Mouse (Mus musculus) liver, embryonic 15.5 days (tissue): ENCODE measurements around the gene Gm10697. TPM values are rescaled to one million over a fixed set of nuclear protein-coding genes. Genes with fewer than 3 reads are reported as not detected.
"Not testable (repeated sequence)": the region's sequence is repeated elsewhere in the genome, so short reads cannot be mapped to it uniquely, and the experiment has no call there.

Source experiments
- ATAC-seq: fragments of 200-750 bp; cut with Nextera tagmentation; 2 replicates; pipeline ENCODE4 v1.8.0; 2017; ENCODE audit warnings: moderate number of reproducible peaks, mild to moderate bottlenecking, moderate library complexity; ENCODE audit not compliant: insufficient read depth
- H3K27ac ChIP-seq: fragments of 300-500 bp; sonication (generic); replicated peaks from 2 replicates; pipeline ENCODE4 v1.5.1; 2015; ENCODE audit warnings: mild to moderate bottlenecking, inconsistent platforms
- H3K27me3 ChIP-seq: fragments of 300-500 bp; sonication (generic); 2 replicates; pipeline ENCODE4 v1.6.1; 2015; ENCODE audit warnings: mild to moderate bottlenecking, inconsistent platforms
- H3K36me3 ChIP-seq: fragments of 300-500 bp; sonication (generic); replicated peaks from 2 replicates; pipeline ENCODE4 v1.6.1; 2015; ENCODE audit warnings: moderate library complexity, mild to moderate bottlenecking, inconsistent platforms
- H3K4me1 ChIP-seq: fragments of 300-500 bp; sonication (generic); replicated peaks from 2 replicates; pipeline ENCODE4 v1.6.1; 2015; ENCODE audit warnings: inconsistent platforms
- H3K4me2 ChIP-seq: fragments of 300-500 bp; sonication (generic); 2 replicates; pipeline ENCODE4 v1.6.1; 2015; ENCODE audit warnings: moderate library complexity, mild to moderate bottlenecking, inconsistent platforms
- H3K4me3 ChIP-seq: fragments of 300-500 bp; sonication (generic); replicated peaks from 2 replicates; pipeline ENCODE4 v1.5.1; 2015; ENCODE audit warnings: mild to moderate bottlenecking, inconsistent platforms
- H3K9ac ChIP-seq: fragments of 300-500 bp; sonication (generic); 2 replicates; pipeline ENCODE4 v1.6.1; 2015; ENCODE audit warnings: moderate library complexity, mild to moderate bottlenecking, inconsistent platforms
- H3K9me3 ChIP-seq: fragments of 300-500 bp; sonication (generic); replicated peaks from 2 replicates; pipeline ENCODE4 v1.6.1; 2016; ENCODE audit warnings: inconsistent platforms
- WGBS: fragments of 180-500 bp; shearing (Covaris S2); methylation state at CpG from one replicate; pipeline ENCODE4 v1.1.7; 2015; ENCODE audit warnings: mixed read lengths; ENCODE audit not compliant: insufficient replicate concordance; 5-methylcytosine and 5-hydroxymethylcytosine counted together
- polyA plus RNA-seq: library from polyadenylated mRNA; unstranded; fragments of >200 nt; fragmentation: Nextera tagmentation; extraction: Ambion mirVana; gene quantifications from 2 replicates; pipeline ENCODE4 v1.2.1, GENCODE M21; 2015

Gene Gm10697
- not detected in 2 replicates for polyA plus RNA-seq

DNA sequence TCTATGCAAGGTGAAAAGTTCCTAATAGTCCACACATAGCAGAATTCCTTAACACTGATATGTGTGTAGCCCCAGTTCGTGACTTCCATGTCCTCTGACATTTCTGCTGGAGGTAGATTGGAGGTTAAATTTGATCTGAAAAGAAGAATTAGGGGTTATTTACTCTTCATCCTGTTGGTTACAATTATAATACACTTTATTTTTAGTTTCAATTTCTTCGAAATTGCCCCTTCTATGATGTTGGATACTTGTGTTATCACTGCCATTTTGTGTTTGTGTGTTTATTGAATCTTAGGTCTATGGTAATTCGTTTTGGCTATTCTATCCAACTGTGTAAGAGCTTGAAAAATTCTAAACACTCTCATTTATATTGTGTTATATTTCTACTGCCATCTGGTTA, at the start of gene Gm10697:
Gene Gm10697, minus strand, starts transcription at position 101 of the 400 bp plus-strand sequence.
- not testable (repeated sequence) for H3K4me1 ChIP-seq, ATAC-seq, H3K36me3 ChIP-seq, H3K4me3 ChIP-seq, H3K9me3 ChIP-seq, H3K4me2 ChIP-seq, H3K27me3 ChIP-seq, H3K9ac ChIP-seq, H3K27ac ChIP-seq
- WGBS: 54% methylated on average over 2 of the region's 3 CpGs

DNA sequence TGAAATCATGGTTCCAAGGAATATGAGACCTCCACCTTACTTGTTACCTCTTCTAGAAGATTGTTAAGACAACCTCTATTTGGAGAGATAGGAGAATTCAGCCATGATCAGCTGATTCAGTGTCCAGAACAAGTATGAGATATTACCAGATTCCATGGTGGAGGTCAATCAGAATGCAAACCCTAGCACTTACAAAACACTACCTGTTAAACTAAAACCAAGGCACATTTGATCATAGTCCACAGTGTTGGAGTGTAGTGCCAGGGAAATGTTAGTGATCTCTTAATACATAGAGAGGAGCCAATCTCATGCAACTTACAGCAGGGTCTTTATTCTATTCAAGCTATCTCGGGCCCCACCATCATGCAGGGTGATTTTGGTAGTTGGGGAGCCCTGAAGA, 42.6 kb upstream of the Gm10697 start:
- not testable (repeated sequence) for H3K36me3 ChIP-seq, H3K27me3 ChIP-seq, H3K4me3 ChIP-seq, ATAC-seq, H3K4me1 ChIP-seq, H3K9me3 ChIP-seq, H3K27ac ChIP-seq, H3K9ac ChIP-seq, H3K4me2 ChIP-seq
- 19% methylated on average over 1 of the region's 1 CpGs for WGBS

DNA sequence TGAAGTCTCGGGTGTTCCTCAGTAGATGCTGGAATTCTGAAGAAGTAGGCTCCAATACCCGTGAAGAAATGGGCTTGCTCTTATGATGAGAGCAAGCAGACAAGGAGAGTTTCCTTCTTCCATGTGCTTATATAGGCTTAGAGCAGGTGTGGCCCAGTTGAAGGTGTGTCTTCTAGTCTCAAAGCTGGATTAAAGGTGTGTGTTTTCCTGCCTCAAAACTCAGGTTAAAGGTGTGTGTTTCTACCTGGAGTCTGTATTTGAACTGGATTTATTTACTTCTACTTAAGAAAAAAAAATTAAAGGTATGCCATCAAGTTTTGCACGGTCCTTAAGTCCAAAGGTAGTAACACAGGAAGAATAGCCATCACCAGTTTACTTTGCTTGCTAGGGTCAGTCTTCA, 17.7 kb downstream of the Gm10697 start, which contains the start of gene Gm9125:
Gene Gm9125, minus strand, starts transcription at position 101 of the 400 bp plus-strand sequence.
- H3K4me2 ChIP-seq, H3K9me3 ChIP-seq, H3K4me3 ChIP-seq, ATAC-seq, H3K4me1 ChIP-seq, H3K9ac ChIP-seq, H3K36me3 ChIP-seq, H3K27ac ChIP-seq, H3K27me3 ChIP-seq: not testable (repeated sequence)
- 45% methylated on average over 2 of the region's 3 CpGs for WGBS

DNA sequence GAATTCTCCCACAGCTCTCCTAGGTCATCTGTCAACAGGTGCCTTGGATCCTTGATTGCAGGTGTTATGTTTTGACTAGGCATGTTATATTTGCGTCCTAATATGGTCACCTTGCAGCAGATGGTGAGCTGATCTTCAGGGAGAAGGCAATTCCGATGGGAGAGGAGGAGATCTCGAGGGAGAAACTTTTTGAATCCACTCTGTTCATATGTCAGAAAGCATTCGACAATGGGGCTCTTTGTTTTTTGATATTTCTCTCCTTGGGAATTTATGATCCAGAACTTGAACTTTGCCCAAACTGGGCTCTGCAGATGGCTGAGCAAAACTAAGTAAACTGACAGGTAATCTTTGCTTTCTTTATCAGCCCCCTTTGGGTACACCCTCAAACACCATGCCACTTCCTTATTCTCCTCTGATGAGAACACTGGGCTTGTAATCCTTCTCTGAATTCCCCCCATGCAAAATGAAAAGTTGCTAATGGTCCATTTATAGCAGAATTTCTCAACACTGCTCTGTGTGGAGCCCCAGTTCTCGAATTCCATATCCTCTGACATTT, 22.8 kb downstream of the Gm10697 start:
- H3K9ac ChIP-seq, H3K4me1 ChIP-seq, H3K27me3 ChIP-seq, H3K27ac ChIP-seq, ATAC-seq, H3K9me3 ChIP-seq, H3K36me3 ChIP-seq, H3K4me3 ChIP-seq, H3K4me2 ChIP-seq: not testable (repeated sequence)
- WGBS: no CpG with 5 or more reads among the region's 5 CpGs

DNA sequence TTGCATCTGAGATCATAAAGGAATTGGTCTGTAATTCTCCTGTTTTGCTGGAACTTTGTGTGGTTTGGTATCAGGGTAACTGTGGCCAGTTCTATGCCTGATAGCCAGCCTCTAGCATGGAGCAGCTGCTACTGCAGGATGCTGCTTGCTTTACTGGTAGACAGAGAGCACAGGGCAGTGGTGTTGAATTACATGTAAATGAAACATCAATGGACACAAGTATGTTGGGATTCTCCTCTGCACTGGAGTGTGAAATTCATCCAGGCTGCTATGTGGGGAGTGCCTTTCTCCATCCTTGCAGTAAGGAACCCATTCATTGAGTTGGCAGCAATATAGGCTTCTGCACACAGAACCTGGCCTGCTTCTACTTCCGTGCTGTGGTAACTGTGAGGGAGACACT, 34.2 kb downstream of the Gm10697 start:
- not testable (repeated sequence) for ATAC-seq, H3K4me3 ChIP-seq, H3K36me3 ChIP-seq, H3K4me1 ChIP-seq, H3K9ac ChIP-seq, H3K4me2 ChIP-seq, H3K27me3 ChIP-seq, H3K9me3 ChIP-seq, H3K27ac ChIP-seq
- 64% methylated on average over 1 of the region's 1 CpGs for WGBS

DNA sequence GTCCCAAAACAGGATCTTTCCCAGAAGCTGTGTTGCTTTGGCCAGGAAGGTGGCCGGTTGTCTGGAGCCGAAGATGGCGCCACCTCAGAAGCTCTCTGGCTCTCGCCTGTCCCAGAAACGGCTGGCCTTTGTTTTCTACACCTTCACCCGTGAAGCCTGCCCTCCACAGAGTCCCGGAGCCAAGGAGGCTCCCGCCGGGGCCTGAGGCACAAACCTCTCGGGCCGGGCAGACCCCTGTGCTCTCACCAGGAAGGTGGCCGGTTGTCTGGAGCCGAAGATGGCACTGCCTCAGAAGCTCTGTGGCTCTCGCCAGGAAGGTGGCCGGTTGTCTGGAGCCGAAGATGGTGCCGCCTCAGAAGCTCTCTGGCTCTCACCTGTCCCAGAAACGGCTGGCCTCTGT, 38.0 kb downstream of the Gm10697 start:
- ATAC-seq, H3K27me3 ChIP-seq, H3K9me3 ChIP-seq, H3K4me3 ChIP-seq, H3K4me2 ChIP-seq, H3K4me1 ChIP-seq, H3K27ac ChIP-seq, H3K9ac ChIP-seq, H3K36me3 ChIP-seq: not testable (repeated sequence)
- WGBS: 80% methylated on average over 18 of the region's 18 CpGs

Other genes starting within 250 kb of the Gm10697 start
- gene Tdpoz3, start 246.6 kb downstream of the Gm10697 start, polyA plus RNA-seq: not detected in 2 replicates
- not detected in 2 replicates for gene Gm9117, start 129.1 kb downstream of the Gm10697 start, polyA plus RNA-seq
- not detected in 2 replicates for gene Tdpoz5, start 111.3 kb downstream of the Gm10697 start, polyA plus RNA-seq
- gene Gm9125, start 17.8 kb downstream of the Gm10697 start, polyA plus RNA-seq: not detected in 2 replicates
- not detected in 2 replicates for gene Gm10696, start 105.5 kb upstream of the Gm10697 start, polyA plus RNA-seq
- gene Gm5286, start 124.1 kb upstream of the Gm10697 start, polyA plus RNA-seq: not detected in 2 replicates
- not detected in 2 replicates for gene Gm4778, start 191.4 kb upstream of the Gm10697 start, polyA plus RNA-seq
- 3.4 and 3.7 TPM in 2 replicates for gene Them4, start 237.4 kb upstream of the Gm10697 start, polyA plus RNA-seq